Mouse (Mus musculus) 3T3-L1 (cell line): ENCODE data around the gene Xbp1.
"Not testable (repeated sequence)": the region's sequence is repeated elsewhere in the genome, so short reads cannot be mapped to it uniquely, and the experiment has no call there.

Experiments used
- DNase-seq: peaks from one replicate; pipeline ENCODE4 v3.0.0-alpha.2; 2015; ENCODE audit warnings: low read depth, low spot score

Gene Xbp1

GRCm38 (mm10) chr11:5528841-5529240, 8.4 kb downstream of the Xbp1 start:
- DNase-seq: no peak

GRCm38 (mm10) chr11:5530172-5530571, 9.7 kb downstream of the Xbp1 start:
- DNase-seq: no peak

GRCm38 (mm10) chr11:5530717-5531116, 10.3 kb downstream of the Xbp1 start:
- no peak for DNase-seq

- DNase-seq: no peak
These were observed 12.6 kb downstream of the Xbp1 start for GRCm38 (mm10) chr11:5533108-5533507.

GRCm38 (mm10) chr11:5537454-5537853, 17.0 kb downstream of the Xbp1 start:
- DNase-seq: not testable (repeated sequence)

GRCm38 (mm10) chr11:5540331-5540730, 19.9 kb downstream of the Xbp1 start:
- no peak for DNase-seq

GRCm38 (mm10) chr11:5541230-5541798, 20.9 kb downstream of the Xbp1 start:
- DNase-seq: peak; percentile 57

- peak; percentile 94 for DNase-seq
These were observed 21.5 kb downstream of the Xbp1 start, which contains the start of gene Ccdc117 for GRCm38 (mm10) chr11:5541799-5542481. TSS of gene Ccdc117 (minus strand) at chr11:5542187.

GRCm38 (mm10) chr11:5542482-5543185, 22.2 kb downstream of the Xbp1 start:
- no peak for DNase-seq

- no peak for DNase-seq
These were observed 22.8 kb downstream of the Xbp1 start for GRCm38 (mm10) chr11:5543281-5543680.

GRCm38 (mm10) chr11:5544709-5545108, 24.2 kb downstream of the Xbp1 start:
- DNase-seq: not testable (repeated sequence)

GRCm38 (mm10) chr11:5545457-5545856, 25.0 kb downstream of the Xbp1 start:
- no peak for DNase-seq

GRCm38 (mm10) chr11:5546693-5547092, 26.2 kb downstream of the Xbp1 start:
- no peak for DNase-seq

- DNase-seq: peak; percentile 67
These were observed 31.0 kb downstream of the Xbp1 start for GRCm38 (mm10) chr11:5551430-5551829.

- peak; percentile 31 for DNase-seq
These were observed 31.5 kb downstream of the Xbp1 start for GRCm38 (mm10) chr11:5551931-5552330.

- no peak for DNase-seq
These were observed 39.8 kb downstream of the Xbp1 start for GRCm38 (mm10) chr11:5560273-5560672.

- DNase-seq: no peak
These were observed 42.3 kb downstream of the Xbp1 start for GRCm38 (mm10) chr11:5562625-5563268.

- DNase-seq: no peak
These were observed 43.4 kb downstream of the Xbp1 start for GRCm38 (mm10) chr11:5563898-5564297.

- DNase-seq: peak; percentile 80
These were observed 45.1 kb downstream of the Xbp1 start for GRCm38 (mm10) chr11:5565596-5565995.

- DNase-seq: no peak
These were observed 46.0 kb downstream of the Xbp1 start for GRCm38 (mm10) chr11:5566506-5566905.

GRCm38 (mm10) chr11:5567654-5568053, 47.2 kb downstream of the Xbp1 start:
- no peak for DNase-seq

- no peak for DNase-seq
These were observed 47.6 kb downstream of the Xbp1 start for GRCm38 (mm10) chr11:5568082-5568481.
